8 mouse cellular contexts compared by ENCODE assay signal in genomic region chr16:28840075-28840974, GRCm38 (mm10).
A peak's percentile ranks its signal among the peaks of the same experiment; 100 is the strongest.
DNase-seq lines count a peak whose midpoint lies in the region; ATAC-seq and TF ChIP-seq lines count a peak whose summit lies in the region.

No protein-coding gene starts in this region.

- WGBS in forebrain, embryonic 10.5 days: 66% methylated on average over 24 of the region's 24 CpGs
- WGBS in hindbrain, embryonic 14.5 days: 55% methylated on average over 24 of the region's 24 CpGs
- 46% methylated on average over 24 of the region's 24 CpGs for WGBS in midbrain, embryonic 16.5 days

- peak; percentile 50; the same call in 1 of the 2 replicates for ATAC-seq in hindbrain, embryonic 14.5 days (ENCODE audit: low FRiP score)
- ATAC-seq in midbrain, embryonic 16.5 days: peak; percentile 63

- TF ChIP-seq POLR2A in brain, embryonic 14.5 days (IDR thresholded peaks at IDR 0.05; ENCODE audit: borderline replicate concordance, extremely low read depth, insufficient read depth, insufficient read length, poor library complexity, severe bottlenecking): no peak

- H3K4me3 ChIP-seq in forebrain, embryonic 10.5 days: no peak overlapping the region
- H3K4me3 ChIP-seq in hindbrain, embryonic 14.5 days (replicated peaks; ENCODE audit: low read length): no peak overlapping the region
- H3K4me3 ChIP-seq in midbrain, embryonic 16.5 days (ENCODE audit: low read depth, low read length): no peak overlapping the region

- H3K27me3 ChIP-seq in forebrain, embryonic 10.5 days (ENCODE audit: poor library complexity, severe bottlenecking): peaks cover 3% of the 10 kb centered on the region; the same call in 1 of the 2 replicates
- H3K27me3 ChIP-seq in hindbrain, embryonic 14.5 days (ENCODE audit: control insufficient read depth, insufficient read depth, low read length): no peaks in the 10 kb centered on the region
- no peaks in the 10 kb centered on the region for H3K27me3 ChIP-seq in midbrain, embryonic 16.5 days (ENCODE audit: control insufficient read depth, insufficient read depth, low read depth, low read length)

- intact Hi-C loops in left cerebral cortex, postnatal 25 days (cut with DNase I): loop anchor here (5.0 to 10.0 kb wide), 3 partner anchors 87 to 617 kb away; partner anchors contain the start of genes Hrasls and Mb21d2

- H3K9ac ChIP-seq in hindbrain, embryonic 14.5 days: no peak overlapping the region
- no peak overlapping the region for H3K9ac ChIP-seq in midbrain, embryonic 16.5 days (ENCODE audit: low read depth, low read length)

- peak; percentile 55 for DNase-seq in ovary, postnatal 14 days (ENCODE audit: low spot score)
- no peak for DNase-seq in ovary, postnatal 10 days (ENCODE audit: low spot score)
- DNase-seq in brain, embryonic 14.5 days (ENCODE audit: low read depth): peak; percentile 87
- DNase-seq in forebrain, embryonic 10.5 days (ENCODE audit: extremely low spot score, low spot score): peak; percentile 49
- peak; percentile 91 for DNase-seq in hindbrain, embryonic 14.5 days (ENCODE audit: low spot score)
- DNase-seq in left cerebral cortex, postnatal 25 days (ENCODE audit: low spot score in 2 of 2): peak; percentile 78 to 84
- peak; percentile 55 for DNase-seq in thymus, postnatal 4 days

- H3K36me3 ChIP-seq in forebrain, embryonic 10.5 days (replicated peaks): no peaks in the 10 kb centered on the region
- H3K36me3 ChIP-seq in hindbrain, embryonic 14.5 days (replicated peaks; ENCODE audit: control insufficient read depth, insufficient read depth): no peaks in the 10 kb centered on the region
- H3K36me3 ChIP-seq in midbrain, embryonic 16.5 days (ENCODE audit: control insufficient read depth, insufficient read depth, low read length): no peaks in the 10 kb centered on the region

- no peaks in the 10 kb centered on the region for H3K9me3 ChIP-seq in forebrain, embryonic 10.5 days
- H3K9me3 ChIP-seq in hindbrain, embryonic 14.5 days (ENCODE audit: control insufficient read depth, low read length): no peaks in the 10 kb centered on the region
- no peaks in the 10 kb centered on the region for H3K9me3 ChIP-seq in midbrain, embryonic 16.5 days (replicated peaks; ENCODE audit: control insufficient read depth, low read length, poor library complexity, severe bottlenecking)

- peaks cover 18% of the 10 kb centered on the region for H3K4me1 ChIP-seq in forebrain, embryonic 10.5 days
- peaks cover 8% of the 10 kb centered on the region for H3K4me1 ChIP-seq in hindbrain, embryonic 14.5 days (replicated peaks; ENCODE audit: control insufficient read depth, insufficient read depth, low read length)
- peaks cover 25% of the 10 kb centered on the region for H3K4me1 ChIP-seq in midbrain, embryonic 16.5 days (ENCODE audit: control insufficient read depth, insufficient read depth, low read length)

- H3K4me2 ChIP-seq in hindbrain, embryonic 14.5 days (replicated peaks): no peak overlapping the region
- no peak overlapping the region for H3K4me2 ChIP-seq in midbrain, embryonic 16.5 days (ENCODE audit: low read length)

- H3K27ac ChIP-seq in forebrain, embryonic 10.5 days: no peak overlapping the region
- H3K27ac ChIP-seq in hindbrain, embryonic 14.5 days: no peak overlapping the region
- H3K27ac ChIP-seq in midbrain, embryonic 16.5 days (ENCODE audit: low read length): no peak overlapping the region

- peak; percentile 79 for TF ChIP-seq CTCF in brain, embryonic 14.5 days (IDR thresholded peaks at IDR 0.05; ENCODE audit: borderline replicate concordance, extremely low read depth, insufficient read depth, insufficient read length)
